ENCODE assay signal across 7 mouse cellular contexts in the genomic region with DNA sequence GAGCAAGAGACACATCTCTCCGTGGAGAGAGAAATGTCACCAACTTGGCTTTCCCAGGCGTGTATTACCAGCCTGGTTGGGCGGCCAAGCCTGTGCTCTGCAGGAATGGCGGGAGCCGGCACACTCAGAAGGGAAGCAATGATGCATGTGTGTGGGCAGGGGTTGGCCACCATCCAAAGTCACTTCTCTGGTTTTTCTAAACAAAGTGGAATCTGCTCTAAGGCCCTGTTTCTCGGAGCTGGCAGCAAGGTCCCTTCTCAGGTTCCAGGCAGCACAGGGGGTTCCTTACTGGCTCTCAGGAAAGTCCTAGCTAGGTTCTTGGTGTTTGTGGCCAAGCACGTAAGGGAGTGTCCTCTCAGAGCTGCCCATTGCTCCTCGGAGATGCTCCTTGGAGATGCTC. TPM values are rescaled to one million over a fixed set of nuclear protein-coding genes. Genes with fewer than 3 reads are reported as not detected.
DNase-seq lines count a peak whose midpoint lies in the region; ATAC-seq lines count a peak whose summit lies in the region.

No protein-coding gene starts in this region.

- H3K27ac ChIP-seq in forebrain, embryonic 11.5 days (ENCODE audit: low read depth, low read length), result no peak overlapping the region

- 83% methylated on average over 8 of the region's 8 CpGs for WGBS in forebrain, embryonic 11.5 days

- peaks cover 5% of the 10 kb centered on the region; the same call in 1 of the 2 replicates for H3K4me1 ChIP-seq in forebrain, embryonic 11.5 days (replicated peaks; ENCODE audit: control insufficient read depth, insufficient read depth, low read length)

- no peak overlapping the region for H3K4me2 ChIP-seq in forebrain, embryonic 11.5 days (ENCODE audit: low read depth, low read length, severe bottlenecking)

- peak; percentile 64 for DNase-seq in testis, postnatal 10 days (ENCODE audit: low spot score)
- DNase-seq in testis, postnatal 14 days (ENCODE audit: low spot score), result no peak
- peak; percentile 63 to 74 for DNase-seq in cerebellum, postnatal 14 days
- peak; percentile 56 to 71 for DNase-seq in layer of hippocampus, adult 8-10 months (ENCODE audit: low spot score in 2 of 2)
- peak; percentile 19 for DNase-seq in right cerebral cortex, postnatal 4 days
- no peak for DNase-seq in B cell, adult 2 months
- no peak for DNase-seq in forebrain, embryonic 11.5 days (ENCODE audit: low spot score)

- H3K9me3 ChIP-seq in forebrain, embryonic 11.5 days (ENCODE audit: control insufficient read depth, low read length), result no peaks in the 10 kb centered on the region

- ATAC-seq in forebrain, embryonic 11.5 days (replicated peaks; ENCODE audit: low FRiP score), result no peak

- no peaks in the 10 kb centered on the region for H3K27me3 ChIP-seq in forebrain, embryonic 11.5 days (ENCODE audit: control insufficient read depth, insufficient read depth, low read length)

- no peaks in the 10 kb centered on the region for H3K36me3 ChIP-seq in forebrain, embryonic 11.5 days (ENCODE audit: control insufficient read depth, insufficient read depth, low read length)

- H3K9ac ChIP-seq in forebrain, embryonic 11.5 days (ENCODE audit: low read length), result no peak overlapping the region

- no peak overlapping the region for H3K4me3 ChIP-seq in forebrain, embryonic 11.5 days (ENCODE audit: low read depth, low read length)

RNA-seq across cellular contexts. Expression of gene Rph3al, which starts 58.2 kb away (rescaled TPM):
- 1 to 10 TPM; 4.4 to 7.6 (median 5.4) TPM for total RNA-seq in layer of hippocampus, adult 8-10 months (2022)
- 1.1 and 2.5 TPM in 2 replicates for polyA plus RNA-seq in forebrain, embryonic 11.5 days (2014; fragmentation: Nextera tagmentation; extraction: Ambion mirVana)

Comparison
In these comparisons a context has a peak if more than half of its experiments do, and no peak if none do; other contexts are left out.
1. DNase-seq: peak in testis, postnatal 10 days (single experiment), cerebellum, postnatal 14 days (2 of 2), layer of hippocampus, adult 8-10 months (2 of 2) and right cerebral cortex, postnatal 4 days (single experiment); none in testis, postnatal 14 days (single experiment), B cell, adult 2 months (0 of 2) and forebrain, embryonic 11.5 days (single experiment).